Mouse (Mus musculus) hindbrain, embryonic 14.5 days (tissue): ENCODE data around the gene Fus. TPM values are rescaled to one million over a fixed set of nuclear protein-coding genes. Genes with fewer than 3 reads are reported as not detected.
"Not testable (repeated sequence)": the region's sequence is repeated elsewhere in the genome, so short reads cannot be mapped to it uniquely, and the experiment has no call there.

ENCODE experiments used
- ATAC-seq: fragments of 200-750 bp; cut with Nextera tagmentation; 2 replicates; pipeline ENCODE4 v1.8.0; 2017; ENCODE audit warnings: moderate number of reproducible peaks, mild to moderate bottlenecking, moderate TSS enrichment, moderate library complexity; ENCODE audit not compliant: low FRiP score
- DNase-seq: peaks from one replicate; pipeline ENCODE4 v3.0.0-alpha.2; 2015; ENCODE audit warnings: low spot score
- H3K27ac ChIP-seq: fragments of 300-500 bp; sonication (generic); 2 replicates; pipeline ENCODE4 v1.5.1; 2014; ENCODE audit warnings: mild to moderate bottlenecking, moderate library complexity
- H3K27me3 ChIP-seq: fragments of 300-500 bp; sonication (generic); 2 replicates; pipeline ENCODE4 v1.6.1; 2014; ENCODE audit warnings: mild to moderate bottlenecking, low read length, mixed read lengths; ENCODE audit not compliant: control insufficient read depth, insufficient read depth
- H3K36me3 ChIP-seq: fragments of 300-500 bp; sonication (generic); replicated peaks from 2 replicates; pipeline ENCODE4 v1.6.1; 2014; ENCODE audit not compliant: control insufficient read depth, insufficient read depth
- H3K4me1 ChIP-seq: fragments of 300-500 bp; sonication (generic); replicated peaks from 2 replicates; pipeline ENCODE4 v1.6.1; 2014; ENCODE audit warnings: antibody characterized with exemption, low read length, mixed read lengths; ENCODE audit not compliant: control insufficient read depth, insufficient read depth
- H3K4me2 ChIP-seq: fragments of 300-500 bp; sonication (generic); replicated peaks from 2 replicates; pipeline ENCODE4 v1.6.1; 2014; ENCODE audit warnings: mild to moderate bottlenecking, moderate library complexity
- H3K4me3 ChIP-seq: fragments of 300-500 bp; sonication (generic); replicated peaks from 2 replicates; pipeline ENCODE4 v1.5.1; 2014; ENCODE audit warnings: mild to moderate bottlenecking, low read length
- H3K9ac ChIP-seq: fragments of 300-500 bp; sonication (generic); 2 replicates; pipeline ENCODE4 v1.6.1; 2014
- H3K9me3 ChIP-seq: fragments of 300-500 bp; sonication (generic); 2 replicates; pipeline ENCODE4 v1.6.1; 2016; ENCODE audit warnings: low read length; ENCODE audit not compliant: control insufficient read depth
- WGBS: fragments of 180-500 bp; shearing (Covaris S2); extraction: QIAGEN DNeasy Blood & Tissue Kit; methylation state at CpG from one replicate; pipeline ENCODE4 v1.1.7; 2014; 5-methylcytosine and 5-hydroxymethylcytosine counted together
- polyA plus RNA-seq: library from polyadenylated mRNA; unstranded; fragments of >200 nt; fragmentation: Nextera tagmentation; extraction: Ambion mirVana; gene quantifications from 2 replicates; pipeline ENCODE4 v1.2.1, GENCODE M21; 2014

The Fus gene
- polyA plus RNA-seq, 1 experiment from 2014 or later = 44.2 TPM

DNA sequence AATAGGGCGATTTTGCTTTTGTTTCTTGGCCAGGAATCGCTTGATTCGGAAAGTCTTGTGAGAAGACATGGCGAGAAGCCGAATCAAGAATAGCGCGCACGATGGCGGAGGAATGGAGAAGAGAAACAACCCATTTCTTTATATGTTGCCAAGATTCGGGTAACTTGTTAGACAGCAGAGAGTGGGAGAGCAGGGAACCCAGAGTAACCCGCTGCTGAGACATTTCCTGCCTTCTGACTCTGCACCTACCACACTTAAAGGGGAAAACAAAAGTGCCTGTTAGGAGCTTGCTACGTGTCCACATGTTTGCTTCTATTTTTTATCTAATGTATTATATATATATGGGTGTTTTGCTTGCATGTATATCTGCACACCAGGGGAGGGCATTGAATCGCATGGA, 45.9 kb downstream of the Fus start:
- no peaks in the 10 kb centered on the region for H3K36me3 ChIP-seq
- H3K9ac ChIP-seq = no peak overlapping the region
- 91% methylated on average over 13 of the region's 13 CpGs for WGBS
- no peak overlapping the region for H3K27ac ChIP-seq
- ATAC-seq (no peak), DNase-seq (no peak)
- no peaks in the 10 kb centered on the region for H3K27me3 ChIP-seq
- H3K4me3 ChIP-seq = no peak overlapping the region
- no peaks in the 10 kb centered on the region for H3K9me3 ChIP-seq
- no peak overlapping the region for H3K4me2 ChIP-seq
- no peaks in the 10 kb centered on the region for H3K4me1 ChIP-seq

DNA sequence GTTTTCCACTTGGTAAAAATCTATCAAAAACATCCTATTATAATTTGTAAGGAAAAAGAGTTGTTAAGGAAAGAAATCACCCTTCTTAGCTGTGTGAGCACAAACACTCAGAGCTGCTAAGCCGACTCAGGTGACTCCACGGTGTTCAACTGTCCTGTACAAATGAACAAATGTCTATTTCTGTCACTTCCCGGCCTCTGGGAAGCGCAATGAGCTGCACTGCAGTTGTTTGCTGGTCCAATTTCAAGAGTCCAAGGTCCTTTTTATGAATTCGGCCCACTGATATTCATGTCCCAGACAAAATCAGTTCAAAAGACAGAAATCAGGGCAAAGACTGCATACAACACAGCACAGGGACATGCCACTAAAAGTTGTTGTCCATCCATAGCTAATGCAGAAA, 48.9 kb downstream of the Fus start:
- H3K9me3 ChIP-seq, H3K4me3 ChIP-seq, ATAC-seq, H3K27me3 ChIP-seq, H3K27ac ChIP-seq, H3K36me3 ChIP-seq, H3K4me2 ChIP-seq, DNase-seq, H3K4me1 ChIP-seq, H3K9ac ChIP-seq: not testable (repeated sequence)
- 85% methylated on average over 5 of the region's 5 CpGs for WGBS

DNA sequence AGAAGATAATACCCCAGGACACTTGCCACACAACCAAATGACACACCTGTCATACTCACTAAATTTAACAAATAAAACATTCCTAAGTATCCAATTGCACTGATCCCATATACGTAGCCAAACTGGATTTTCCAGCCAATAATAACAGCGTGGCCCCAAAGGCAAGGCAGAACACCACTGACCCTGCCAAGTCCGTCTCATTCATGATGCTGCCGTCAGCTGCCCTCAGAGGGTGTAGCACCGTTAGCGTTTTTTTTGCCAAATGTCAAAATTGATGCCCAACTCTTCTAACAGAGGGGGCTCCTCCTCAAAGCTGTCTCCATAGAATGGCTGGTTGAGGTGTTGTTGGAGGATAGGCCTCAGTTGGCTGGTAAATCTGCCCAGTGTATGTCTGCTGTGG, 49.4 kb downstream of the Fus start:
- no peak overlapping the region for H3K9ac ChIP-seq
- H3K27me3 ChIP-seq = no peaks in the 10 kb centered on the region
- H3K4me3 ChIP-seq = no peak overlapping the region
- H3K36me3 ChIP-seq = no peaks in the 10 kb centered on the region
- 91% methylated on average over 6 of the region's 6 CpGs for WGBS
- ATAC-seq (no peak), DNase-seq (no peak)
- H3K4me1 ChIP-seq = no peaks in the 10 kb centered on the region
- H3K27ac ChIP-seq = no peak overlapping the region
- no peak overlapping the region for H3K4me2 ChIP-seq
- no peaks in the 10 kb centered on the region for H3K9me3 ChIP-seq

DNA sequence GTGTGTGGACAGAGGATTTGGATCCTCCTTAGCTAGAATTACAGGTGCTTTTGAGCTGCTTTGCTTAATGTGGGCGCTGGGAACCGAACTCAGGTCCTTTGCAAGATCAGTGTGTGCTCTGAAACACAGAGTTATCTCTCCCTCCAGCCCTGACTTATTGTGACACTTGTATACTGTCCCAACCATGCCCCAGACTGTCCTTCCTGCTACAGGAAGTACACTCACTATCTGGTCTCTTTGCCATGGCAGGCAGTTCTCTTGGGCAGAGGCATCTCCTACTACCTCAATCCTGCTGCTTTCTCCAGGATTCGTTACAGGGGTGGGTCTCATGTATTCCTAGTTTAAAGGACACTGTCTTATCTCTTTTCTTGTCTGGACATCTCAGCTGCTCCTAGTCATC, 51.0 kb downstream of the Fus start:
- 93% methylated on average over 3 of the region's 3 CpGs for WGBS
- no peak overlapping the region for H3K27ac ChIP-seq
- DNase-seq (no peak), ATAC-seq (no peak)
- H3K4me2 ChIP-seq = no peak overlapping the region
- no peaks in the 10 kb centered on the region for H3K27me3 ChIP-seq
- H3K36me3 ChIP-seq = no peaks in the 10 kb centered on the region
- H3K4me3 ChIP-seq = no peak overlapping the region
- H3K9ac ChIP-seq = no peak overlapping the region
- H3K9me3 ChIP-seq = no peaks in the 10 kb centered on the region
- no peaks in the 10 kb centered on the region for H3K4me1 ChIP-seq

GRCm38 (mm10) chr7:128019187-128019586, 51.9 kb downstream of the Fus start:
- H3K9me3 ChIP-seq = no peaks in the 10 kb centered on the region
- H3K4me2 ChIP-seq = no peak overlapping the region
- H3K4me3 ChIP-seq = no peak overlapping the region
- ATAC-seq (no peak), DNase-seq (no peak)
- WGBS = 85% methylated on average over 2 of the region's 2 CpGs
- H3K27me3 ChIP-seq = no peaks in the 10 kb centered on the region
- no peaks in the 10 kb centered on the region for H3K36me3 ChIP-seq
- no peak overlapping the region for H3K27ac ChIP-seq
- H3K9ac ChIP-seq = no peak overlapping the region
- H3K4me1 ChIP-seq = no peaks in the 10 kb centered on the region

DNA sequence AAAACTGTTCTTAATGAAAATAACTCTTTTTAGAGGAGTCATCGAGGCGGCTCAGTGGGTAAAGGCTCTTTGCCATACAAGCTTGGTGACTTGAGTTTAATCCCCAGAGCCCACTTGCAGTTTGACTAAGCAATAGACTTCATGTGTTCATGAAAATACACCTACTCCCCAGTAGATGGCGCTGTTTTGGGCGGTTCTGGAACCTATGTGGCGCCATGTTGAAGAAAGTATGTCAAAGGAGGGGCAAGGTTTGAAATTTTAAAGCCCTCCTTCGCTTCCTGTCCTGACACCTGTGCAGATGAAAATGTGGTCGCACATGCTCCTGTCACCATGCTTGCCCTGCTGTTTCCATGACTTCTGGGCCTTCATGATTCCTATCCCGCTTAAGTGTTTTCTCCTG, 55.7 kb downstream of the Fus start:
- 66% methylated on average over 8 of the region's 8 CpGs for WGBS
- H3K9ac ChIP-seq = no peak overlapping the region
- H3K27ac ChIP-seq = no peak overlapping the region
- no peaks in the 10 kb centered on the region for H3K27me3 ChIP-seq
- no peaks in the 10 kb centered on the region for H3K9me3 ChIP-seq
- no peaks in the 10 kb centered on the region for H3K36me3 ChIP-seq
- no peak overlapping the region for H3K4me3 ChIP-seq
- no peaks in the 10 kb centered on the region for H3K4me1 ChIP-seq
- DNase-seq (no peak), ATAC-seq (no peak)
- no peak overlapping the region for H3K4me2 ChIP-seq

- Histone ChIP-seq H3K9ac (no peak overlapping the region), H3K4me2 (no peak overlapping the region), H3K27ac (no peak overlapping the region), H3K9me3 (no peaks in the 10 kb centered on the region), H3K4me1 (no peaks in the 10 kb centered on the region), H3K27me3 (no peaks in the 10 kb centered on the region), H3K4me3 (no peak overlapping the region), H3K36me3 (no peaks in the 10 kb centered on the region)
- no peak for ATAC-seq
- no peak for DNase-seq
- 94% methylated on average over 4 of the region's 4 CpGs for WGBS
Measured at GRCm38 (mm10) chr7:128023565-128023964, 56.3 kb downstream of the Fus start.

- no peak overlapping the region for H3K9ac ChIP-seq
- H3K36me3 ChIP-seq = no peaks in the 10 kb centered on the region
- H3K4me2 ChIP-seq = no peak overlapping the region
- ATAC-seq = no peak
- no peak overlapping the region for H3K27ac ChIP-seq
- 96% methylated on average over 9 of the region's 9 CpGs for WGBS
- H3K4me3 ChIP-seq = no peak overlapping the region
- DNase-seq = no peak
- no peaks in the 10 kb centered on the region for H3K9me3 ChIP-seq
- no peaks in the 10 kb centered on the region for H3K4me1 ChIP-seq
- H3K27me3 ChIP-seq = no peaks in the 10 kb centered on the region
Measured at GRCm38 (mm10) chr7:128024364-128024763, 57.1 kb downstream of the Fus start.

- Histone ChIP-seq H3K4me1 (no peaks in the 10 kb centered on the region), H3K4me2 (no peak overlapping the region), H3K36me3 (no peaks in the 10 kb centered on the region), H3K9me3 (no peaks in the 10 kb centered on the region), H3K4me3 (no peak overlapping the region), H3K9ac (no peak overlapping the region), H3K27me3 (no peaks in the 10 kb centered on the region), H3K27ac (no peak overlapping the region)
- ATAC-seq (no peak), DNase-seq (no peak)
- WGBS = 97% methylated on average over 4 of the region's 4 CpGs
Measured at GRCm38 (mm10) chr7:128024932-128025331, 57.7 kb downstream of the Fus start.

GRCm38 (mm10) chr7:128025381-128025780, 58.1 kb downstream of the Fus start:
- Histone ChIP-seq H3K4me3 (no peak overlapping the region), H3K4me1 (no peaks in the 10 kb centered on the region), H3K36me3 (no peaks in the 10 kb centered on the region), H3K27ac (no peak overlapping the region), H3K9me3 (no peaks in the 10 kb centered on the region), H3K9ac (no peak overlapping the region), H3K4me2 (no peak overlapping the region), H3K27me3 (no peaks in the 10 kb centered on the region)
- no peak for DNase-seq
- WGBS = 79% methylated on average over 4 of the region's 4 CpGs
- ATAC-seq = no peak
